9 mouse cellular contexts compared by ENCODE assay signal in genomic region chr5:30738127-30738828, GRCm38 (mm10). TPM values are rescaled to one million over a fixed set of nuclear protein-coding genes. Genes with fewer than 3 reads are reported as not detected.
DNase-seq lines count a peak whose midpoint lies in the region; ATAC-seq lines count a peak whose summit lies in the region.
"Had no signal": no experiment of that assay in that cellular context is flagged by ENCODE, and none has a peak within 500 bp of the region (broad histone marks: within the 10 kb centered on the region; RNA-seq: fewer than 3 reads in every experiment).

No protein-coding gene starts in this region.

- H3K9ac ChIP-seq in hindbrain, embryonic 15.5 days = no peak overlapping the region
- H3K9ac ChIP-seq in kidney, embryonic 15.5 days = no peak overlapping the region
- H3K9ac ChIP-seq: limb, embryonic 15.5 days had no signal

- peaks cover 33% of the 10 kb centered on the region for H3K4me1 ChIP-seq in hindbrain, embryonic 15.5 days (replicated peaks)
- H3K4me1 ChIP-seq in kidney, embryonic 15.5 days = 0 out of 2 replicates have a peak, but pooled peaks cover 9% of the 10 kb centered on the region

- no peak for ATAC-seq in cerebellum, adult (ENCODE audit: insufficient number of reproducible peaks, low FRiP score, low TSS enrichment)
- peak; percentile 7; the same call in 1 of the 2 replicates for ATAC-seq in hindbrain, embryonic 15.5 days (ENCODE audit: low FRiP score, low read depth)
- no peak for ATAC-seq in kidney, embryonic 15.5 days (replicated peaks; ENCODE audit: low FRiP score)

- H3K27me3 ChIP-seq in hindbrain, embryonic 15.5 days = no peaks in the 10 kb centered on the region
- 0 out of 2 replicates have a peak, but pooled peaks cover 3% of the 10 kb centered on the region for H3K27me3 ChIP-seq in kidney, embryonic 15.5 days
- H3K27me3 ChIP-seq: limb, embryonic 15.5 days had no signal

- H3K4me2 ChIP-seq in hindbrain, embryonic 15.5 days = no peak overlapping the region
- no peak overlapping the region for H3K4me2 ChIP-seq in kidney, embryonic 15.5 days
- H3K4me2 ChIP-seq: limb, embryonic 15.5 days had no signal

- H3K4me3 ChIP-seq in hindbrain, embryonic 15.5 days = no peak overlapping the region
- no peak overlapping the region for H3K4me3 ChIP-seq in kidney, embryonic 15.5 days (replicated peaks)
- H3K4me3 ChIP-seq: limb, embryonic 15.5 days had no signal

- H3K27ac ChIP-seq in hindbrain, embryonic 15.5 days (replicated peaks) = peak overlapping the region; percentile 31; the same call in 1 of the 2 replicates
- H3K27ac ChIP-seq in kidney, embryonic 15.5 days = no peak overlapping the region
- H3K27ac ChIP-seq: limb, embryonic 15.5 days had no signal

- no peaks in the 10 kb centered on the region for H3K36me3 ChIP-seq in hindbrain, embryonic 15.5 days
- no peaks in the 10 kb centered on the region for H3K36me3 ChIP-seq in kidney, embryonic 15.5 days
- H3K36me3 ChIP-seq: limb, embryonic 15.5 days had no signal

- WGBS in hindbrain, embryonic 15.5 days = 29% methylated on average over 10 of the region's 10 CpGs
- 39% methylated on average over 10 of the region's 10 CpGs for WGBS in kidney, embryonic 15.5 days

- peak; percentile 22 to 28 for DNase-seq in cerebellum, postnatal 14 days
- DNase-seq in lung, postnatal 25 days (ENCODE audit: low spot score) = peak; percentile 4
- DNase-seq in lung, adult 18-20 months = no peak
- peak; percentile 5 for DNase-seq in skeletal muscle tissue, adult 2 months (ENCODE audit: low read depth, low spot score)
- DNase-seq in cerebellum, postnatal 25 days = no peak

- no peaks in the 10 kb centered on the region for H3K9me3 ChIP-seq in hindbrain, embryonic 15.5 days
- no peaks in the 10 kb centered on the region for H3K9me3 ChIP-seq in kidney, embryonic 15.5 days (replicated peaks)
- H3K9me3 ChIP-seq: limb, embryonic 15.5 days had no signal

RNA-seq across cellular contexts. Expression of gene Dpysl5, which starts 26.9 kb away (rescaled TPM):
- 208 and 265 TPM in 2 replicates for polyA plus RNA-seq in hindbrain, embryonic 15.5 days (2015; fragmentation: Nextera tagmentation; extraction: Ambion mirVana)
- polyA plus RNA-seq in kidney, embryonic 15.5 days (2015; fragmentation: Nextera tagmentation; extraction: Ambion mirVana) = 6.8 and 7.7 TPM in 2 replicates

Comparison
In these comparisons a context has a peak if more than half of its experiments do, and no peak if none do; other contexts are left out.
1. DNase-seq: peak in cerebellum, postnatal 14 days (2 of 2), lung, postnatal 25 days (single experiment) and skeletal muscle tissue, adult 2 months (single experiment); none in lung, adult 18-20 months (0 of 2) and cerebellum, postnatal 25 days (0 of 2).
2. RNA of gene Dpysl5, which starts 26.9 kb away (polyA plus RNA-seq): 208 to 265 TPM in hindbrain, embryonic 15.5 days; 6.8 to 7.7 TPM in kidney, embryonic 15.5 days; every median in the first group is over 10 times any median in the second.